In genomic region chr14:25627599-25628255, GRCm38 (mm10) we compare ENCODE assay signal across 16 mouse cellular contexts.
DNase-seq lines count a peak whose midpoint lies in the region; ATAC-seq lines count a peak whose summit lies in the region.
"Had no signal": no experiment of that assay in that cellular context is flagged by ENCODE, and none has a peak within 500 bp of the region (broad histone marks: within the 10 kb centered on the region; RNA-seq: fewer than 3 reads in every experiment).

No protein-coding gene starts in this region.

- no peak for DNase-seq in heart, postnatal 4 days
- DNase-seq in urinary bladder, postnatal 14 days (ENCODE audit: low spot score) = peak; percentile 34
- DNase-seq in urinary bladder, postnatal 25 days (ENCODE audit: low spot score) = no peak
- no peak for DNase-seq in intestine, embryonic 14.5 days (ENCODE audit: low spot score)
- no peak for DNase-seq in right cerebral cortex, postnatal 10 days (ENCODE audit: low spot score in 2 of 2)
- no peak for DNase-seq in gastrocnemius, postnatal 4 days (ENCODE audit: low spot score in 2 of 2)
- no peak for DNase-seq in thymus, adult 18-20 months
- DNase-seq: adrenal gland, adult 2 months; heart, postnatal 10 days; kidney, adult 11 months; midbrain, embryonic 14.5 days; thymus, postnatal 25 days had no signal

- no peak overlapping the region for H3K4me2 ChIP-seq in heart, embryonic 13.5 days
- H3K4me2 ChIP-seq in intestine, embryonic 14.5 days (ENCODE audit: low read length) = no peak overlapping the region
- H3K4me2 ChIP-seq: limb, embryonic 13.5 days; neural tube, embryonic 12.5 days had no signal

- peak overlapping the region; percentile 30; the same call in 1 of the 2 replicates for H3K9ac ChIP-seq in heart, embryonic 13.5 days
- H3K9ac ChIP-seq in intestine, embryonic 14.5 days (ENCODE audit: low read length) = no peak overlapping the region
- H3K9ac ChIP-seq: limb, embryonic 13.5 days; neural tube, embryonic 12.5 days had no signal

- no peaks in the 10 kb centered on the region for H3K9me3 ChIP-seq in heart, embryonic 13.5 days
- no peaks in the 10 kb centered on the region for H3K9me3 ChIP-seq in intestine, embryonic 14.5 days (ENCODE audit: control insufficient read depth, low read length)
- H3K9me3 ChIP-seq: limb, embryonic 13.5 days; neural tube, embryonic 12.5 days had no signal

- no peaks in the 10 kb centered on the region for H3K27me3 ChIP-seq in heart, embryonic 13.5 days (replicated peaks)
- H3K27me3 ChIP-seq in intestine, embryonic 14.5 days (replicated peaks; ENCODE audit: control insufficient read depth, insufficient read depth, low read length) = no peaks in the 10 kb centered on the region
- H3K27me3 ChIP-seq: limb, embryonic 13.5 days; neural tube, embryonic 12.5 days had no signal

- peaks cover 98% of the 10 kb centered on the region for H3K4me1 ChIP-seq in heart, embryonic 13.5 days
- peaks cover 19% of the 10 kb centered on the region for H3K4me1 ChIP-seq in intestine, embryonic 14.5 days (replicated peaks; ENCODE audit: control insufficient read depth, insufficient read depth, low read length)

- no peak for ATAC-seq in heart, embryonic 13.5 days (ENCODE audit: extremely low read depth, insufficient number of reproducible peaks, low FRiP score, low TSS enrichment)
- 0 out of 2 replicates have a peak, but pooled peaks have one; percentile 26 for ATAC-seq in intestine, embryonic 14.5 days (replicated peaks; ENCODE audit: low FRiP score, low TSS enrichment, low read depth)

- peak overlapping the region; percentile 94 for H3K27ac ChIP-seq in heart, embryonic 13.5 days (replicated peaks)
- no peak overlapping the region for H3K27ac ChIP-seq in intestine, embryonic 14.5 days (ENCODE audit: low read depth)
- H3K27ac ChIP-seq: limb, embryonic 13.5 days; neural tube, embryonic 12.5 days had no signal

- 68% methylated on average over 3 of the region's 3 CpGs for WGBS in heart, embryonic 13.5 days
- WGBS in intestine, embryonic 14.5 days = 82% methylated on average over 3 of the region's 3 CpGs

- H3K36me3 ChIP-seq in heart, embryonic 13.5 days = peaks cover 28% of the 10 kb centered on the region
- H3K36me3 ChIP-seq in intestine, embryonic 14.5 days (ENCODE audit: control insufficient read depth, insufficient read depth, low read length) = peaks cover 20% of the 10 kb centered on the region

- no peak overlapping the region for H3K4me3 ChIP-seq in heart, embryonic 13.5 days
- H3K4me3 ChIP-seq in intestine, embryonic 14.5 days (ENCODE audit: low read depth, low read length) = no peak overlapping the region
- H3K4me3 ChIP-seq: erythroblast, embryonic 14.5 days; limb, embryonic 13.5 days; neural tube, embryonic 12.5 days had no signal
